Mouse (Mus musculus) CH12.LX (cell line): Measurements from ENCODE around the gene Hook1. TPM values are rescaled to one million over a fixed set of nuclear protein-coding genes. Genes with fewer than 3 reads are reported as not detected.

Experiments
- DNase-seq: peaks from one replicate; pipeline ENCODE4 v3.0.0-alpha.2; 2013; ENCODE audit errors: extremely low read depth
- H3K27ac ChIP-seq: 2 replicates; pipeline ENCODE4 v1.5.1; 2012; ENCODE audit warnings: low read depth, mild to moderate bottlenecking, control low read depth, moderate library complexity; ENCODE audit not compliant: insufficient read depth
- H3K27me3 ChIP-seq: replicated peaks from 2 replicates; pipeline ENCODE3; 2012; ENCODE audit warnings: inconsistent platforms
- H3K36me3 ChIP-seq, 2 experiments: replicated peaks in 1 of 2; 2 replicates each; pipeline versions ENCODE3 to v1.6.1; 2012; ENCODE audit warnings: inconsistent platforms in 1 of 2, low read length in 1 of 2, mild to moderate bottlenecking in 1 of 2, mixed read lengths in 1 of 2, moderate library complexity in 1 of 2; ENCODE audit not compliant: control insufficient read depth in 1 of 2, insufficient read depth in 1 of 2
- H3K4me1 ChIP-seq, 2 experiments: 2 replicates each; pipeline ENCODE4 v1.6.1; 2012; ENCODE audit warnings: inconsistent platforms in 1 of 2, moderate library complexity in 1 of 2; ENCODE audit not compliant: insufficient read depth in 2 of 2, control insufficient read depth in 1 of 2
- H3K4me2 ChIP-seq: 2 replicates; pipeline ENCODE4 v1.6.1; 2012; ENCODE audit warnings: low read depth, mild to moderate bottlenecking, control low read depth; ENCODE audit not compliant: poor library complexity, insufficient read depth, severe bottlenecking
- H3K4me3 ChIP-seq, 3 experiments: fragments of 150-350 bp in 1 of 3; sonication (generic) in 1 of 3; replicated peaks in 1 of 3; 2 replicates each; pipeline versions ENCODE3 to v1.5.1; 2011 to 2012; ENCODE audit warnings: low read depth in 2 of 3, low read length in 2 of 3, mild to moderate bottlenecking in 2 of 3, moderate library complexity in 2 of 3, control low read depth in 1 of 3, improper control_type of control experiment in 1 of 3, inconsistent platforms in 1 of 3, mixed read lengths in 1 of 3; ENCODE audit not compliant: poor library complexity in 1 of 3
- H3K79me2 ChIP-seq: replicated peaks from 2 replicates; pipeline ENCODE4 v1.6.1; 2012; ENCODE audit warnings: mild to moderate bottlenecking, moderate library complexity; ENCODE audit not compliant: control insufficient read depth, poor library complexity, insufficient read depth, severe bottlenecking; ENCODE audit errors: extremely low read depth
- H3K9ac ChIP-seq: 2 replicates; pipeline ENCODE4 v1.6.1; 2012; ENCODE audit warnings: low read depth, mild to moderate bottlenecking, control low read depth, moderate library complexity; ENCODE audit not compliant: insufficient read depth
- H3K9me3 ChIP-seq: replicated peaks from 2 replicates; pipeline ENCODE3; 2012; ENCODE audit warnings: low read length, inconsistent platforms, mixed read lengths
- BHLHE40 ChIP-seq: IDR thresholded peaks from 2 replicates; pipeline ENCODE4 v1.6.1; 2011; ENCODE audit warnings: mild to moderate bottlenecking, low read depth, low read length, improper control_type of control experiment
- CHD1 ChIP-seq: IDR thresholded peaks from 2 replicates; pipeline ENCODE4 v1.6.1; 2012; ENCODE audit warnings: low read depth, low read length, improper control_type of control experiment, inconsistent platforms
- CHD2 ChIP-seq: IDR thresholded peaks from 2 replicates; pipeline ENCODE4 v1.6.1; 2011; ENCODE audit warnings: low read length, improper control_type of control experiment
- ELF1 ChIP-seq: IDR thresholded peaks from 2 replicates; pipeline ENCODE4 v1.6.1; 2014; ENCODE audit warnings: low read depth, mild to moderate bottlenecking, inconsistent platforms, low read length, improper control_type of control experiment
- GABPA ChIP-seq: IDR thresholded peaks from 2 replicates; pipeline ENCODE4 v1.6.1; 2012; ENCODE audit warnings: low read depth, low read length, improper control_type of control experiment, inconsistent platforms; ENCODE audit not compliant: insufficient replicate concordance
- JUND ChIP-seq: conservative IDR thresholded peaks from 2 replicates; pipeline ENCODE4 v1.6.1; 2011; ENCODE audit warnings: low read depth, low read length, improper control_type of control experiment
- KAT2A ChIP-seq: IDR thresholded peaks from 2 replicates; pipeline ENCODE4 v1.6.1; 2012; ENCODE audit warnings: low read length, improper control_type of control experiment, inconsistent platforms; ENCODE audit not compliant: insufficient replicate concordance
- MAFK ChIP-seq: IDR thresholded peaks from 2 replicates; pipeline ENCODE4 v1.6.1; 2011; ENCODE audit warnings: low read length, improper control_type of control experiment; ENCODE audit not compliant: insufficient replicate concordance
- MAX ChIP-seq: IDR thresholded peaks from 2 replicates; pipeline ENCODE4 v1.6.1; 2011; ENCODE audit warnings: low read length, improper control_type of control experiment
- NELFE ChIP-seq: IDR thresholded peaks from 2 replicates; pipeline ENCODE4 v1.6.1; 2011; ENCODE audit warnings: low read depth, low read length, improper control_type of control experiment
- NRF1 ChIP-seq: IDR thresholded peaks from 2 replicates; pipeline ENCODE4 v1.6.1; 2014; ENCODE audit warnings: low read depth, mild to moderate bottlenecking, inconsistent platforms, low read length, improper control_type of control experiment, moderate library complexity
- PAX5 ChIP-seq: IDR thresholded peaks from 2 replicates; pipeline ENCODE4 v1.6.1; 2012; ENCODE audit warnings: low read length, inconsistent platforms, mixed read lengths
- POLR2AphosphoS2 ChIP-seq: IDR thresholded peaks from 2 replicates; pipeline ENCODE4 v1.6.1; 2011; ENCODE audit warnings: low read depth, low read length, improper control_type of control experiment
- SMC3 ChIP-seq: IDR thresholded peaks from 2 replicates; pipeline ENCODE4 v1.6.1; 2011; ENCODE audit warnings: low read depth, low read length, improper control_type of control experiment
- ZC3H11A ChIP-seq: IDR thresholded peaks from 2 replicates; pipeline ENCODE4 v1.6.1; 2012; ENCODE audit warnings: low read depth, mild to moderate bottlenecking, inconsistent platforms, low read length, improper control_type of control experiment
- ZMIZ1 ChIP-seq: IDR thresholded peaks from 2 replicates; pipeline ENCODE4 v1.6.1; 2012; ENCODE audit warnings: low read depth, mild to moderate bottlenecking, inconsistent platforms, low read length, improper control_type of control experiment
- dilution Hi-C: fragments of 300-500 bp; cut with MboI; formaldehyde crosslinking; loops from 2 replicates; pipeline ENCODE4 v1.14.3; 2020; ENCODE audit warnings: low sequenced_read_pairs; ENCODE audit not compliant: extremely low pct_unique_long_range_greater_than_20kb, extremely low pct_ligation_motif_present
- in situ Hi-C: fragments of 300-500 bp; cut with MboI; formaldehyde crosslinking; loops from 3 replicates; pipeline ENCODE4 v1.14.3; 2019; ENCODE audit warnings: low sequenced_read_pairs, low pct_ligation_motif_present, low pct_unique_long_range_greater_than_20kb, mixed read lengths
- polyA plus RNA-seq: library from polyadenylated mRNA; unstranded; fragments of >175 nt; gene quantifications from 2 replicates; pipeline ENCODE4 v1.2.1, GENCODE M21; 2012; ENCODE audit warnings: low read depth; ENCODE audit not compliant: insufficient read length
- total RNA-seq, 2 experiments: library from RNA; depleted of rRNA; stranded (reverse); fragments of 300-350 nt in 1 of 2; fragments of >200 nt in 1 of 2; gene quantifications; 2 replicates each; pipeline ENCODE4 v1.2.3; 2012 to 2014

Gene Hook1
- total and polyA plus RNA-seq, 3 experiments: 0.17 to 0.39 (median 0.17) TPM

- no peak for DNase-seq
- dilution Hi-C loops: no loop called here
- H3K4me2 ChIP-seq: no peak overlapping the region
- no peaks in the 10 kb centered on the region for H3K4me1 ChIP-seq
- H3K9ac ChIP-seq: no peak overlapping the region
- TF ChIP-seq GABPA (no peak), MAFK (no peak), ZC3H11A (no peak), NRF1 (no peak), CHD1 (no peak), POLR2AphosphoS2 (no peak), ELF1 (no peak), MAX (no peak), SMC3 (no peak), PAX5 (no peak), JUND (no peak), BHLHE40 (no peak), CHD2 (no peak), ZMIZ1 (no peak), KAT2A (no peak)
- no peaks in the 10 kb centered on the region for H3K36me3 ChIP-seq
- peaks cover 20% of the 10 kb centered on the region for H3K27me3 ChIP-seq
- in situ Hi-C loops: no loop called here
- H3K9me3 ChIP-seq: no peaks in the 10 kb centered on the region
- H3K27ac ChIP-seq: no peak overlapping the region
- no peak overlapping the region for H3K4me3 ChIP-seq
- no peaks in the 10 kb centered on the region for H3K79me2 ChIP-seq
These were observed 93.1 kb downstream of the Hook1 start for GRCm38 (mm10) chr4:96060106-96060505.

- Histone ChIP-seq H3K79me2 (no peaks in the 10 kb centered on the region), H3K27ac (no peak overlapping the region), H3K4me3 (no peak overlapping the region), H3K27me3 (peaks cover 18% of the 10 kb centered on the region), H3K4me2 (no peak overlapping the region), H3K9me3 (no peaks in the 10 kb centered on the region), H3K36me3 (no peaks in the 10 kb centered on the region), H3K4me1 (no peaks in the 10 kb centered on the region), H3K9ac (no peak overlapping the region)
- TF ChIP-seq NELFE (no peak), POLR2AphosphoS2 (no peak)
- in situ Hi-C loops (no loop called here), dilution Hi-C loops (no loop called here)
- no peak for DNase-seq
These were observed 95.0 kb downstream of the Hook1 start for GRCm38 (mm10) chr4:96062045-96062444.

Other genes starting within 250 kb of the Hook1 start
- not detected in 2 replicates for gene Cyp2j13, start 110.3 kb downstream of the Hook1 start, total RNA-seq (2012; rRNA removed)
- gene Cyp2j13, start 110.3 kb downstream of the Hook1 start, total RNA-seq (2014; rRNA removed): not detected in 2 replicates
- gene Cyp2j13, start 110.3 kb downstream of the Hook1 start, polyA plus RNA-seq: not detected in 2 replicates
- gene Cyp2j12, start 173.9 kb downstream of the Hook1 start, total RNA-seq (2012; rRNA removed): not detected in 2 replicates
- not detected in 2 replicates for gene Cyp2j12, start 173.9 kb downstream of the Hook1 start, total RNA-seq (2014; rRNA removed)
- gene Cyp2j12, start 173.9 kb downstream of the Hook1 start, polyA plus RNA-seq: not detected in 2 replicates